Mouse (Mus musculus) lung, postnatal 14 days (tissue): ENCODE results near the gene Syt15.
"Not testable (repeated sequence)": the region's sequence is repeated elsewhere in the genome, so short reads cannot be mapped to it uniquely, and the experiment has no call there.

Experiments used
- DNase-seq: peaks from one replicate; pipeline ENCODE4 v3.0.0; 2021

Syt15 gene

GRCm38 (mm10) chr14:34228830-34229506 lies 9.6 kb downstream of the Syt15 start:
- no peak for DNase-seq

DNA sequence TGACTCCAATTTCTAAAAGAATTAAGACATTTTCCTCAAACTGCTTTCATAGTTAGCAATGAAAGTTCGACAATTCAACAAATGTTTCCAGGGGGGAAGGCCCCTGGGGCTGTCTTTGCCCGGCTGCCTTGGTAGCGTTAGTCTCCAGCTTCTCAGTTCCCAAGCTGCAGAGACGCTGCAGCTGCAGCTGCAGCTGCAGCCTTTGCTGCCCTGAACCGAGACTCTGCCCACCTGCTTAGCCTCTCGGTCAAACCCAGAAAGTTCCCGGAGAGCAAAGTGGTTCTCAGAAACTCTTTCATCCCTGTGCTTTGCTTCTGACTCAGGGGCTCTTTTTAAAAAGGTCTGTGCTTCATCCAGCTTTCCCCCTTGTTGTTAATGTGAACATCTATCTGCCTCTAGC lies 12.9 kb downstream of the Syt15 start:
- no peak for DNase-seq

DNA sequence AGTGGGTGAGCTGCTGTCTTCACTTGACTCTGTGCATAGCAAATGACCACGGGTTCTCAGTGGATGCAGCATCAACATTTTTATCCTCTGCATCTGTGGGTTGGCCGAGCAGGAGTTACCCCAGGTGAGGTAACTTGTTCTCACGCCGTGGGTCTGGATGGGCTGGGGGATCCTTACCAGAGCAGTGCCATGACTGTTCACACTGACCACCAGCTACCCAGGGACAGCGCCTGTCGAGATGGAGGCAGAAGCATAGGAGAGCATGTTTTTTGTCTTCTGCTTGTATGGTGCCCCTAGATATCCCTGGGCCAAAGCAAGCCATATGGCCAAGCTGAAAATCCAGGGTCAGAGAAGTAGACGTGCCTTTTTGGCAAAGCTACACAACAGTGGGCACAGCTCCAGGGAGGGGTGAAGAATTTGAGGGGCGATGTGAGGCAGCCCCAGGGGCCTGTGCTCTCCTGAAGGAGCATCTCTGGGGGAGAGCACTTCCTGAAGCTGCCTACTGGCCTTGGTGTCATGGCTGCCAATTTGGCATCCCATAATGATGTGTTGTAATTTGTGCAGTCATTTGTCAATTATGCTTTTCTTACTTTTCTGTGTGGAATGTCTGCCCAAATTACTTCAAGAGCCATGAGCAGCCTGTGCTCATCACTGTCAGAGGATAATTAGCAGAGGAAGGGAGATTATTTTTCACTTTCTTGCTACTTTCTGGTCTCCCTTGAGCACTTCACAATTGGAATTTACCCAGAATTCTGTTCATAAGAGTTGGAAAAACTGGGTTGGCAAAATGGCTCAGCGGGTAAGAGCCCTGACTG lies 13.7 kb downstream of the Syt15 start:
- no peak for DNase-seq

GRCm38 (mm10) chr14:34233846-34234245 lies 14.5 kb downstream of the Syt15 start:
- no peak for DNase-seq

GRCm38 (mm10) chr14:34234630-34235380 lies 15.4 kb downstream of the Syt15 start:
- DNase-seq: peak; percentile 66

DNA sequence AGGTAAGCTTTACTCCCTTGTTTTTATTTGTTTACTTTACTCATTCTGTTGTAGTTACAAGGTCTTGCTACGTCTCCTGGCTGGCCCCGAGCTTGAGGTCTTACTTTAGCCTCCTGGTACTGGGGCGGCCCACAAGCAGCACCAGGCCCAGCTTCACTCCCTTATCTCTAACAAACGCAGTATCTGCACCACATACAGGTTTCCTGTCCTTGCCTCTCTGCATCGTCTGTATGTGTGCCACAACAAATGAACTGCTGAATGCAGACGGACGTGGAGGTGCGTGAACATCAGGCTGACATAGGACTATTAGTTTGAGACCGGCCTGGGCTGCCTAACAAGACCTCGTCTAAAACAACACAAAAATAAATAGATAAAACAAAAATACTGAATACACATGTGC lies 20.9 kb downstream of the Syt15 start:
- no peak for DNase-seq

DNA sequence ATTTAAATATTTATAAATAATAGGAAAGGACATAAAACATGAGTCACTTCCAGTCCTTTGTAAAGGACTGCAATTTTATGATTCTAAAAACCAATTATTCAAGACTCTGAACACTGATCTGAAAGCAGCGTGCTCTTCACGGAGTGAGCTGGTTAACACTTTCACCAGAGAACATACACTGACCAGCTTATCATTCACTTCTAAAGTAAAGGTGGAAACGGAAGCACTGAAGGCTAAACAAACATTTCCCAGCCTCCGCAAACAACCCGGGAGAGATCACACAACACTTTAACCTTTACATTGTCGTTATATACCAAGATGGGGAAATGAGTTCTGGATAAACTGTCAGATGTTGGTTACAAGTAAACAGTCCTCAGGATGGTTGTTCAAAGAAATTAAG lies 21.3 kb downstream of the Syt15 start:
- DNase-seq: no peak

- DNase-seq: no peak
Measured at GRCm38 (mm10) chr14:34252470-34253145, 33.2 kb downstream of the Syt15 start.

GRCm38 (mm10) chr14:34253261-34253660 lies 33.9 kb downstream of the Syt15 start:
- no peak for DNase-seq

- not testable (repeated sequence) for DNase-seq
Measured at GRCm38 (mm10) chr14:34258525-34258924, 39.1 kb downstream of the Syt15 start.

- no peak for DNase-seq
Measured at GRCm38 (mm10) chr14:34268046-34268445, 48.7 kb downstream of the Syt15 start.

GRCm38 (mm10) chr14:34273280-34273679 lies 53.9 kb downstream of the Syt15 start:
- DNase-seq: no peak

- DNase-seq: no peak
Measured at GRCm38 (mm10) chr14:34274141-34274540, 54.7 kb downstream of the Syt15 start.

DNA sequence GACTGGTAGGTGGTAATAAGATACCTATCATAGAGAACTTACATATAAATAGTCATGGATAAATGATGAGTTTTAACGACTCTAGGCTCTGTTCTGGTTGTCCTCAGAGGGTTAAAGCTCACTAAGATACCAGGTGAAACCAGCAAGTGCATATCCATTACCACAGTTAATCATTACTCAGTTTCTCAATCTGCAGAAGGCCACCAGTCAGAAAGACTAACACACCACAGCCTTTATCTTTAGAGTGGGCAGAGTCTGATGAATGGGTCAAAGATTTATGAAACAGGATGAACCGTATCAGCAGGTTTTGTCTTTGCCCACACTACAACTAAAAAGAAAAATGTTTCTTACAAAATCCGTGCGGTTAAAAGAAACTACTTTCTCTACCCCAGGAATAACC lies 55.8 kb downstream of the Syt15 start:
- DNase-seq: no peak

- no peak for DNase-seq
Measured at GRCm38 (mm10) chr14:34279726-34280125, 60.3 kb downstream of the Syt15 start.
